Mouse (Mus musculus): ENCODE measurements around the gene Eif3l. TPM values are rescaled to one million over a fixed set of nuclear protein-coding genes. Genes with fewer than 3 reads are reported as not detected.
A peak's percentile ranks its signal among the peaks of the same experiment; 100 is the strongest.

The Eif3l gene
- polyA plus RNA-seq, 1 experiment: 189 TPM

DNA sequence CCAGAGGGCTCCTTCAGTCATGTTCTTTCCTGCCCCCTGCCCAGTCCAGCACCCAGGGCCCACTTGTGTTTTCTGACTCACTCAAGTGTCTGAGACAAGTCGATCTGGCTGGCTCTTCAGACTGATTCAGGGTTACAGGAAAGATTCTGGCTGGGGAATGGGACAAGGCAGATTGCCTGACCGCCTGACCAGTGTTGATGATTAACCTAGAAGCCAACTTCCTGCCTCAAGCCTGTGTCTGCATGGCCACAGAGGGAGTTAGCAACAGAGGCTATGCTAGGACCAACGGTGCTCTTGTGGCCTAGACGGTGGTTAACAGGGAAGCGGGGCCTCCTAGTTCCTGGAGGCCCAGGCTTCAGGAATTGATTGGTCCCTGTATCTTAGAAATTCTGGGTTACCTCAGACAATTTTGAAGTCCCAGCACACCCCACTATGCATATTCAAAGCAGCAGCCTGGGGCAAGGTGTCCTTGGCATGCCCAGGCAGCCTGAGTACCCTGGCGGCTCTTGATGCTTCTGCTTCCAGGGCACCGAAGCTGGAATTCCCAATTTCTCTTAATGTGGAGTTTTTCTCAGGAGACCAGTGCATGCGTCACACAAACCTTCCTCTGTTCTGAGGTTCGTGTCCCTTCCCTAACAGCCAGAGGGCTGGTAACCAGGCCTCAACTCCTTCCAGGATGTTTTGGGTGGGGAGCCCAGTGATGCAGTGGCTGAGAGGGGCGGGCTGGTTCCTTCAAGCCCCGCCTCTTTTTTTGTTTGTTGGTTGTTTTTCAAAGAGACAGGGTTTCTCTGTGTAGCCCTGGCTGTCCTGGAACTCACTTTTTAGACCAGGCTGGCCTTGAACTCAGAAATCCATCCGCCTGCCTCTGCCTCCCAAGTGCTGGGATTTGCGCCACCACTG, 23.3 kb upstream of the Eif3l start:
- TF ChIP-seq POLR2A (IDR thresholded peaks at IDR 0.05; ENCODE audit: borderline replicate concordance, extremely low read depth, insufficient read depth, insufficient read length, poor library complexity, severe bottlenecking): no peak
- no peak for TF ChIP-seq CTCF (IDR thresholded peaks at IDR 0.05; ENCODE audit: borderline replicate concordance, extremely low read depth, insufficient read depth, insufficient read length)
- no peak for DNase-seq (ENCODE audit: low read depth)

DNA sequence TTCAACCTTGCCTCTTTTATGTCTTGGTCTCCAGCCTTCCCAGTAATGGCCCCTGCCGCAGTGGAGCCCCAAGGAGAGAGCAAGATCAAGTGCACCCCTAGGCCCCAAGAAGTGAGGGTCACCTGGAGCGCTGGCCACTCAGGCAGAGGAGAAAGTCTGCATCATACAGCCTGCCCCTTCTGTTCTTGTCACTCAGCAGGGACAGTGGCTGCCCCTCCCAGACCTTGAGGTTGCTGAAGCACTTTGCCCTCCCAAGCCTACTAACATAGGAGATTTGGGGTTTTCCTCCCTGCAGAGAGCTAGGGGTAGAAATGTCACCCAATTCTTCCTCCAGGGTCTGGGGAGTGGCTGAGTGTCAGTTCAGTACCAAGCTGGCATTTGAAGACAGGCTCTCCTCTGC, 22.6 kb upstream of the Eif3l start:
- TF ChIP-seq CTCF (IDR thresholded peaks at IDR 0.05; ENCODE audit: borderline replicate concordance, extremely low read depth, insufficient read depth, insufficient read length): no peak
- TF ChIP-seq POLR2A (IDR thresholded peaks at IDR 0.05; ENCODE audit: borderline replicate concordance, extremely low read depth, insufficient read depth, insufficient read length, poor library complexity, severe bottlenecking): no peak
- DNase-seq (ENCODE audit: low read depth): no peak

DNA sequence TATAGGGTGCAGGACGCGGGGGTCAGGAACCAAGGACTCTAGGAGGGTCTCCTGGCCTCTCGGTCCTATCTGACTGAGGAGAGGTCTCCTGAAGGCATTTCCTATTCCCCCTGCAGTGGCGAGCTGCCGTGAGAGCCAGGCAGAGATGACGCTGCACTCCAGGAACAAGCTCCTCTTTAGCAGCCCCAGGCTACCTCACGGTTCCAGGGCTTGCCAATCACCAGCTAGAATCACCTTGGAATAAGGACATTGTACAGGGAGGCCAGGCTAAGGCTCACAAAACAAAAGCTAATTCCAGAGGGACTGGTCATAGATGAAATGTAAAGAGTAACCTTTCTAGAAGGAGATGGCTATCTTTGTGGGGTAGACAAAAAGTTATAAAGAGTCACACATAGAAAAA, 18.4 kb upstream of the Eif3l start:
- no peak for DNase-seq (ENCODE audit: low read depth)
- no peak for TF ChIP-seq CTCF (IDR thresholded peaks at IDR 0.05; ENCODE audit: borderline replicate concordance, extremely low read depth, insufficient read depth, insufficient read length)

DNA sequence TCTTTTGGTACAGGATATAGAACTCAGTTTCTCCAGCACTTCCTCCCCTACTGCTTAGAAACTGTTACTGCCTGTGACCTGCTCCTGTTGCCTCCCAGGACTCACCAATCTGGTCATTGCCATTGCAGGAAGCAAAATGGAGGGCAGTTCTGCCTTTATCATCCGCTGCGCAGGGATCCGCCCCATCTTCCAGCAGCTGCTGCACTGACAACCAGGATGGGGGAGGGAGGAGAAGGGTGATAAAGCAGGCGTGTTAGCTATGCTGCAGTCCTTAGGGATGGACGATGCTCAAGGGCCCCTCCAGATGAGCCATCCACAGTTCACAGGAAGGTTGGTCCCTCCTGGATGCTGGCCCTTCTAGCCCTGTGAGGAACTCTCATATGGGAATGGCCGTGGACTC, 17.1 kb upstream of the Eif3l start:
- TF ChIP-seq CTCF (IDR thresholded peaks at IDR 0.05; ENCODE audit: borderline replicate concordance, extremely low read depth, insufficient read depth, insufficient read length): no peak
- TF ChIP-seq POLR2A (IDR thresholded peaks at IDR 0.05; ENCODE audit: borderline replicate concordance, extremely low read depth, insufficient read depth, insufficient read length, poor library complexity, severe bottlenecking): no peak
- DNase-seq (ENCODE audit: low read depth): no peak

DNA sequence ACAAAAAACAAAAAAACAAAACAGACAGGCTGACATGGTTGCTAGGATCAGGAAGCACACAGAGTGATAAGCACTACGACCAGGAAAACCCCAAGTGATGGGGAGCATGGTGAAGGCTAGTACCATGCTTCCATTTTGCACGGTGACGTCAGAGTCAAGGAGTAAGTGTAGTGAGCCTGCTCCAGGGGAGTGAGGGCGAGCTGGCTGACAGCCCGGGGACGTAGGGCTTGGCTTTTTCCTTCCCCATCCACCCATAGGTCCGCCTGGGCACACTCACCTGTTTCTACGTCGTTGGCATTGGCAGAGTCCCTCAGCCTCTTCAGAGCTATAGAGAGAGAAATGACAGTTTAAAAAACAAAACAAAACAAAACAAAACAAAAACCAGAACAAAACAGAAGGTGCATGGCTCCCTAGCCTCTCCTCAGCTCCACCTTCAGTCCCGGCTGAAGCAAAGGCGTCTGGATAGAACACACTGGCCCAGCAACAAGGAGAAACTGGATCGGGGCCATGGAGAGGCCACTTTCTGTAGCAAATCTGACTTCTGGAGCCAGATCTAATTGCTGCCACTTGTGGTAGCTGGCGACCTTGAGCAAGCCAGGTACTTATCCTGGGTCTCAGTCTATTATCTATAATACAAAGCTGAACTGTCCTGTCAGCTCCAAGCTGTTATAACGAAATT, 14.0 kb upstream of the Eif3l start:
- DNase-seq (ENCODE audit: low read depth): no peak
- TF ChIP-seq POLR2A (IDR thresholded peaks at IDR 0.05; ENCODE audit: borderline replicate concordance, extremely low read depth, insufficient read depth, insufficient read length, poor library complexity, severe bottlenecking): no peak
- TF ChIP-seq CTCF (IDR thresholded peaks at IDR 0.05; ENCODE audit: borderline replicate concordance, extremely low read depth, insufficient read depth, insufficient read length): no peak

DNA sequence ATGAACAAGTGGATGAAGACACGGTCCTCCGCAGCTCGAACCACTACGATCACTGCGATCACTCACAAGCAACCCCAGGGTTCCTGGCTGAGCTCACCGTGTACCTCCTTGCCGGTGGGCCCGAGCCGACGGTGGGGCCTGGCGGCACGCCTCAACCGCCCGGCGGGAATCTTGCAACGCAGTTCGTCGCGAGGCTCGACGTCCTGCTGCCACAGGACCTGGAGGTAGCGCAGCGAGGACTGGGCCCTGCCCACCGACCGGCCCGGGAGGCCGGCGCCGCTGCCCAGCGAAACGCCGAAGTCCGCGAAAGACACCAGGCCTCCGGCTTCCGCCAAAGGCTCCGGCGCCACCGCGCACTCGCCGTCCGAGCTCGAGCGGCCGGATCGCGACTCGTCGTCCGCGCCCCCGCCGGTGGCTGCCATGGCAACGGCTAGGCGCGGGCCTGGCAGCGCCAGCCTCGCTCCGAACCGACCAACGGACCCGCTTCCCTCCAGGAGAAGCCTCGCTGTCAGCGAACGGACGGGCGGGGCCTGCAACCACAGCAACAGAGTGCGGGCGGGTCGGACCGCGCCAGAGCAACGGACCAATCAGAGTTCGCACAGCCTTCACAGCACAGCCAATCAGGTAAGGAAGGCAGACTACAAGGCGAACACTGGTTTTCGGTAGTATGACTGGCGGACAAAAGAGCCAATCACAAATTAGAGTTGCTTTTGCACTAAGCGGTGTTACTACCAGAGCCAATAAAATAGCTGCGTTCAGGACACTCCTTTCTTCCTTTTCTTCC, 12.4 kb upstream of the Eif3l start, which contains the start of gene Ankrd54:
Ankrd54 (minus strand) TSS at position 518 of the 784 bp plus-strand sequence.
- peak; percentile 100 for DNase-seq (ENCODE audit: low read depth)
- TF ChIP-seq CTCF (IDR thresholded peaks at IDR 0.05; ENCODE audit: borderline replicate concordance, extremely low read depth, insufficient read depth, insufficient read length): no peak
- TF ChIP-seq POLR2A (IDR thresholded peaks at IDR 0.05; ENCODE audit: borderline replicate concordance, extremely low read depth, insufficient read depth, insufficient read length, poor library complexity, severe bottlenecking): peak; percentile 75; the same call in 1 of the 2 replicates

DNA sequence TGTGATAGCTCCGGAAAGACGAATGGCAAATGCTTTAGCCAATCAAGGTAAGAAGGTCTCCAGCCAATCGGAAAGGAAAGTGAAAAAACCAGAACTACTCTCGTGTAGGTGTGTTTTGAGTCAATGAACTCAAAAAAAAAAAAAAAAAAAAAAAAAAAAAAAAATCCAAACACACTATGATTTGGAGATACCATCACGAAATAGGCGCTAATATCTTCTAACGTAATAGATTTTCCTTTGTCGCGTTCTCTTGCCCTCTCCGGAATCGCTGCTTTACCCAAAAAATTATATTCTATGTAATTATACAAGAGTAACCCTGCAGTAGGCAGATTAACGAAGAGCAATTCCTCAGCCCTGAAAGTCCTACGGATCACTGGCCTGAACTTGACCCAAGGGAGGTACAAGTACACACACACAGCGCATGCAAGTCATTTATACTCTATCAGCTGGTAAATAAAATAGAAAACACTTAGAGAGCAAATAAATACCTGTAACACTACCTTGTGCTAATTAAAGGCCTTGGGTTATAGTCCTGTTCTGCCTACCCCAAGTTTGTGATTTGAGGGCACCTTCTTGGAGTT, 11.7 kb upstream of the Eif3l start:
- TF ChIP-seq POLR2A (IDR thresholded peaks at IDR 0.05; ENCODE audit: borderline replicate concordance, extremely low read depth, insufficient read depth, insufficient read length, poor library complexity, severe bottlenecking): no peak
- TF ChIP-seq CTCF (IDR thresholded peaks at IDR 0.05; ENCODE audit: borderline replicate concordance, extremely low read depth, insufficient read depth, insufficient read length): no peak
- DNase-seq (ENCODE audit: low read depth): no peak

DNA sequence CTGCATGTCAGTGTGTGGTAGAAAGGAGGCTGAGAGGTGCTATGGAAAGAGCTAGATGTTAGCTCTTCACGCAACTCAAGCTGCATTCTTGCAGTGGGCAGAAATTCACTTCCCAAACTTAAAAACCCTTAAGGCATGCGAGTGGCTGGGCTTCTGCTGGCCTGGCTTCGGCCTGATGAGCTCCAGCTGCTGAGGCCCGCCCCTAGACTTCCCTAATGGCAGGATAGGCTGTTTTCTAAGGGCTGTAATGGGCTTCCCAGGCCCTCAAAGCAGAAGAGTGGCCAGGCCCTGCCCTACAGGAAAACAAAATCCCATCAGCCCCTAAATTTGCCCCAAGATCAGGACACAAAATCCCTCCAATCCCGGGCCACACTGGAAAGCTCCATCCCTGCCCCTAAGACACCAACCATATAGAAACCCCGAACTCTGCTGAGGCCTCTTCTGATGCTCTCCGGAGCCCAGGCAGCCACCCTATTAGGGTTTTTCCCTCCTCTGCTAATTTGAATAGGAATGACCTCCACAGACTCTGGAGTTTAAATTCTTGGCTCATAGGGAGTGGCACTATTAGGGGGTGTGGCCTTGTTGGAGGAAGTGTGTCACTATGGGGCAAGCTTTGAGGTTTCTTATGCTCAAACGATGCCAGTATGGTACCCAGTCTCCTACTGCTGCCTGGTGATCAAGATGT, 9.8 kb upstream of the Eif3l start:
- DNase-seq (ENCODE audit: low read depth): no peak
- no peak for TF ChIP-seq POLR2A (IDR thresholded peaks at IDR 0.05; ENCODE audit: borderline replicate concordance, extremely low read depth, insufficient read depth, insufficient read length, poor library complexity, severe bottlenecking)
- TF ChIP-seq CTCF (IDR thresholded peaks at IDR 0.05; ENCODE audit: borderline replicate concordance, extremely low read depth, insufficient read depth, insufficient read length): no peak

DNA sequence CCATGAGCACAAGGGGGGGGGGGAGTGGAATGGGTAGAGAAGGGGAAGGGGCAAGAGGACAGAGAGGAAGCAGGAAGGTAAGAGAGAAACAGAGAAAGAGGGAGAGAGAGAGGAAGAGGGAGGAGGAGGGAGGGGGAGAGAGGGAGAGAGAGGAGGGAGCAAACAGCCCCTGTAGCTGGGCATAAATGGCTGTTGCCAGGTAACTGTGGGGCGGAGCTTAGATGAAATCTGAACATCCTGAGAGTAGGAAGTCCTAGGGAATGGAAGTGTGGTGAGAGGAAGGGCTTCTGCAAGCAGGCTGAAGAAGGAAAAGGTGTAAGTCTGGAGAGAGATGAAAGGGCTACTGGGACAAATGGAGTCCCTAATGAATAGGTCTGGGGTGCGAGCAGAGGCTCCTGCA, 8.7 kb upstream of the Eif3l start:
- TF ChIP-seq POLR2A (IDR thresholded peaks at IDR 0.05; ENCODE audit: borderline replicate concordance, extremely low read depth, insufficient read depth, insufficient read length, poor library complexity, severe bottlenecking): no peak
- TF ChIP-seq CTCF (IDR thresholded peaks at IDR 0.05; ENCODE audit: borderline replicate concordance, extremely low read depth, insufficient read depth, insufficient read length): no peak

DNA sequence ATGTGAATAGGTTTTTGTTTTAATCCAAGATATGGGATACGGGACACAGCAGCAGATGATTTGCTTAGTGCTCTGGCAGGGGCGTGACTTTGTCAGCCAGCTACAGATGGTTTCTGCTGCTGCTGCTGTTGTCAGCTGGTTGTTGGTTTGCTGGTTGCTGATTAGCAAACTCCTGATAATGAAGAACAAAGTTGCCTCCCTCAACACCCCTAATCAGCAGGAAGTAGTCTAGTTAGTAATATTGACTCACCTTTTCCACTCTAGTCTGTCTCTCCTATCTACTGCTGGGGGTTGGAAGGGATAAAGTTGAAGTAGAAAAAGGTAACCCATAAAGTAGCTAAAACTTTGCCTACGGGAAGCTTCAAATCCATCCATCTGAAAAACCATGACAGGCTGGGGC, 7.3 kb upstream of the Eif3l start:
- DNase-seq (ENCODE audit: low read depth): no peak
- TF ChIP-seq POLR2A (IDR thresholded peaks at IDR 0.05; ENCODE audit: borderline replicate concordance, extremely low read depth, insufficient read depth, insufficient read length, poor library complexity, severe bottlenecking) (no peak), CTCF (IDR thresholded peaks at IDR 0.05; ENCODE audit: borderline replicate concordance, extremely low read depth, insufficient read depth, insufficient read length) (no peak)

More for the DNA sequence above, 8.7 kb upstream of the Eif3l start:
- peak; percentile 35 for DNase-seq (ENCODE audit: low read depth)

All from brain, embryonic 14.5 days (tissue).